Mouse (Mus musculus) heart, adult 11 months (tissue): ENCODE results near the gene C9orf72.

Experiments
- DNase-seq: peaks from one replicate; pipeline ENCODE4 v3.0.0; 2022

Gene C9orf72

GRCm38 (mm10) chr4:35175566-35175965 lies 50.4 kb downstream of the C9orf72 start:
- DNase-seq = peak; percentile 16

DNA sequence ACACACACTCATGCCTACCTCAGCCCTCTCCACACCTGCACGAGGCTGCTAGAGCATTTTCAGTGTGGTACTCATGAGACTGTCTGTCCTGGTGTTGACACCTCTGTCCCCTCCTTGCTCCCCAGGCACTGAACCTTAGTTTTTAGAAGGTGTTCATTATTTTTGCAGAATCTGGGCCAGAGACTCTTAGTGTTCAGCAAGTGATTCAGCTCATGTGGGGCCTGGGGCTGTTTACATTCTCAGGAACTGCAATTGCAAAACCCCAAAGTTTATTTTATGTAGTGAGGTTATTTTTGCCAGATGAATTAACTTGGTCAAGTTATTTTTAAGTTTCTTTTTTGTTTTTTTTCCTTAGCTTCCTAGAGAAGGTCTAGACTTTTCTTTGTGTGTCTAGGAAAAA lies 52.4 kb downstream of the C9orf72 start:
- no peak for DNase-seq

GRCm38 (mm10) chr4:35172471-35172870 lies 53.5 kb downstream of the C9orf72 start:
- DNase-seq = no peak

DNA sequence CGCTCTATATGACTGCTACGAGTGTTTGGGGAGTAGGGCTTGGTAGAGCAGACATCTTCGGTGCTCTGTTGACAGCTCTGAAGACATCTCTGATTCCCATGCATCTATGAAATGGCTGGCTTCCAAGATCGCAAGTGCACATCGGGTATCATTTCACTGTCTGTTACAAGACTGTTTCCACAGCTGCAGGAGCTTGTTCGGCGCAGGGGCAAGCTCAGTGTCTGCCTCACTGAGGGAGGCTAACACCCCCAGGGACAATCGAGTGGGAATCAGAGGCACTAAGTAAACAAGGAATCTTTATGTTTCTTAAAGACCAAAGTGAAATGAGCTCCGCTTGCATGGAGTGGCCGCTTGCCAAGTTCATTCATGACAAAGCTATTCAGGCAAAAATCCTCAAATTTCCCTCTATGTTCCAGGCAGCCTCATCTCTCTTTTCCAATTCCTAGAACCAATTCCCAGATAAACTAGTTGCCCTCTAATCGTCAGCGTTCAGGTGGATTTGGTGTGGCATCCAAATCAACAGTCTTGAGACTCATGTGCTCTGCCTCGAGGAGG lies 56.3 kb downstream of the C9orf72 start:
- DNase-seq = no peak

DNA sequence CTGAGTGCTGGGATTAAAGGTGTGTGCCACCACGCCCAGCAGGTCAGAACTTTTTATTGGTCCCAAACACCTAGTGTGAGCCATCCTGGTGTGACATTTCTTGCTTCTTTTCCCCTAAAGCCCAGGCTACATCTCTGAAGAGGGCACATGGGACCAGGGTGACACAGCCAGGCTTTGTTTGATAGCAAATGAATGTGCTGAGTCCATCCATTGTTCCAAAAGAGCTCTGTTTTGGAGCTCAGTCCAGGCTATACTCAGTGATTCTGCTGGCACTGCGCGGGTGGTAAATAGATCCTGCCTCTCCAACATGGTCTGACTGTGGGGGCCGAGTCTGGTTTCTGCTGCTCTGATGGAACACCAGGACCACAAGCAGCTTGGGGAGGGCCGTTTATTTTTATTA lies 58.1 kb downstream of the C9orf72 start:
- DNase-seq = no peak

DNA sequence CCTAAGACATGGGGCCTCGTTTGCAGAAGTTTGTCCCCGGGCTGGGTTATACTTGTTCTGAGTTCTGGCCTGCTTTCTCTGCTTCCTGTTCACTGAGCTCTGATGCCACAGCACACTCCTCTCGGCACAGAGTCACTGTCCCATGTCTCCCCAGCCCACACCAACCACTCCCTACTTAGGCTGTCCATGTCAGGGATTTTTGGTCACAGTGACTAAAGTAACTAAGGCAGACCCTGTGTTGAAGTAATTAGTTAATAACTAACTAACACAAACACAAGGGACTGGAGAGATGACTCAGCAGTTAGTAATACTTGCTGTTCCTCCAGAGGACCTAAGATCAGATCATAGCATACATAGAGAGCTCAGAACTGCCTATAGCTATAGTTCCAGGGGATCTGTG lies 60.0 kb downstream of the C9orf72 start:
- no peak for DNase-seq

- DNase-seq = peak; percentile 90
These were observed 60.7 kb downstream of the C9orf72 start for GRCm38 (mm10) chr4:35165275-35165674.

DNA sequence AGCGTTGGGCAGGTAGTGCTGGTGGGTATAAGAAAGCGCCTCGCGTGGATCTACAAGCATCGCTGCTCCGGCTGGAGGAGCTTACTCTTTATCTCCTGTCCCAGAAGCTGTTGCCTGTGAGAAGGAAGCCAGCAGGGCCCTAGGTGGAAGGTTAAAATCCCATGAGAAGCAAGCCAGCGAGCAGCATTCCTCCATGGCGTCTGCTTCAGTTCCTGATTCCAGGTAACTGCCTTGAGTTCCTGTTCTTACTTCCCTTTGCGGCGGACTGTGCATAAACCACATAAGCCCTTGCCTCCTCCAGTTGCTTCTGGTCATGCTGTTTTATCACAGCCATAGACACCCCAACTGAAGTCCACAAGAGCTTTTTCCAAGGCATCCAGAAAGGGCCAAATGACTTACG lies 68.2 kb downstream of the C9orf72 start:
- peak; percentile 84 for DNase-seq

GRCm38 (mm10) chr4:35156751-35157611 lies 69.0 kb downstream of the C9orf72 start, which contains the start of gene Mob3b:
Gene Mob3b, minus strand, starts transcription at chr4:35157484.
- peak; percentile 98 for DNase-seq

GRCm38 (mm10) chr4:35156149-35156611 lies 69.8 kb downstream of the C9orf72 start:
- DNase-seq = peak; percentile 97

DNA sequence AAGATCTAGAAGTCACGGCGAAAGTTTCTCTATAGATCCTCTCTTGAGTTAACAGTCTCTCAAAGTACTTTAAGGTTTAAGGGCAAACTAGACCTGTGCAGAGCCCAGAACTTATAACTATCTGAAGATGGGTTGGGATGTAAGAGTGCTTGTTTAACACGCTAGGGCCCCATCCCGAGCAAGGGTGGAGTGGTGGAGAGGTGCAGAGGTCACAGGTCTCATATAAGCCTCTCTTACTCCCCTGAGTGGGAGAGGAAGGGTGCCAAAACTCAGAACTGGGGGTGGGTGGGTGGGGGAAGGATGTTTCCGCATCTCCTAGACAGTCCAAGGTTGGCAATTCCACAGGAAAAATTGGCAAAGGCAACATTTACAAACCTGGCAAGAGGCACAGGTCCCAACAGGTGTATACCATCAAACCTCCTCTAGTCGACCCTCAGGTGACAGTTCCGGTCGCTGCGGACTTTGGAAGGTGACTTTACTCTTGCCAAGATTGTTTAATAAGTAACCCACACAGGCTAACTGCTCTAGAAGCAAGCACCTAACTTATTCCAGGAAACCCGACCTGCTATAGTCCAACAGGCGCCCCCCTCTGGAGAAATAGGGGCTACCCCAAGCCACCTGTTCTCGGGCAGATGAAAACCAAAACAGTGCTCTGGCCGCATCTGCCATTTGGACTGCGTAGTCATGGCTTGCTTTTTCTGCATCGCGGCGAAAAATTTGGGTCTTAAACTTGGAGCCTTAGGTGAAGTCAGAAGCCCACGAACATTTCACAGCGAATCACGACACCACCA lies 70.6 kb downstream of the C9orf72 start:
- peak; percentile 91 for DNase-seq

DNA sequence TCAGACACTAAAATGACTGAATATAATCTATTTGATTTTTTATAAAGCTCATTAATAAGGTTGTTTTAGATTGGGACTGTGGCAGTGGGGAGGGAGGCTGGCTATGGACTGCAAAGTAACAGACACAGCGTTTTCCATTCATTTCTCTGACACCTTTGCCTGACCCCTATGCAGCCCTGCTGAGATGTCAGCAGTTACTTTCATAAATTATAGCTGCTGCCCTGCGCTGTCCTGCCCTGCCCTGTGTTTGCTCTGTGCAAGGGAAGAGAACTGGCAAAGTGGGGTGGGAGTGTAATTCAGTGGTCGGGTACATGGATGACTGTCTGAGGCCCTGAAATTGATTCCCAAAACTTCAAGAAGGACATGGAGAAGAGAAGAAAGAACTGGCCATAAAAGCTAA lies 71.9 kb downstream of the C9orf72 start:
- peak; percentile 81 for DNase-seq

GRCm38 (mm10) chr4:35151756-35152155 lies 74.2 kb downstream of the C9orf72 start, which contains the start of gene Ifnk:
Gene Ifnk, plus strand, starts transcription at chr4:35152056.
- DNase-seq = peak; percentile 31

- no peak for DNase-seq
These were observed 75.3 kb downstream of the C9orf72 start for GRCm38 (mm10) chr4:35150706-35151105.

DNA sequence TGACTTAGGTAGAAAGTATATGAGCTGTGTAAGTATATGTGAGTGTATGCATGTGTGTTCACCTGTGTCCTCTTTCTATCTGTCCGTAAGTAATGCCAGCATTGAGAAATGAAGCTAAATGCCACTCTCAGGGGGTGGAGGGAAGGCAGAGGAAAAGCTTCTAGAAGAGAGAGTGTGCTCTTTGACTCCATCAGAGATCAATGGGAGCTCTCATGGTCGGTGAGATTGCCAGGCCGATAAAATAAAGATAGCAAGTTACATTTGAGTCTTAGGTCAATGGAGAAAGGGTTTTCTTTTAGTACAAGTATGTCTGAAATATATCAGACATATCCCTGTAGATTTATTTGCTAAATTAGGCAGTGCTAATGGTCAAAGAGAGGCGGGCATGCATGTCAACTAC lies 77.6 kb downstream of the C9orf72 start:
- no peak for DNase-seq

DNA sequence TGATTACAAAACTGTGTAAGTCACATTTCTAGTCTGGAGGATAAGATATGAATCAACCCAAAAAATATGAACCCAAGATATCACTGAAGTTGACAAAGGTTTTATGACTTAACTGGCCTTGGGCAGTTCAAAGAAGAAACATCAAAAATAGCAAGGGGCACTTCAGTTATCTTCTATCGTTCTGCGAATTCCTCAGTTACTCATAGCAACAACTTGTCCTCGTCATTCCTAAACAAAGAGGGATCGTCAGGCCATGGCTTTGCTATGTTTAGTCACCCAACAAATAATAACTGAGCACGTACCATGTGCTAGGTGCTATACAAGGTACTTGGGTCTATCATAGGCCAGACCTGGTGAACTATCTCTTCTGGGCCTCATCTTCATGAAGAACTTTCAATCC lies 79.4 kb downstream of the C9orf72 start:
- DNase-seq = no peak

DNA sequence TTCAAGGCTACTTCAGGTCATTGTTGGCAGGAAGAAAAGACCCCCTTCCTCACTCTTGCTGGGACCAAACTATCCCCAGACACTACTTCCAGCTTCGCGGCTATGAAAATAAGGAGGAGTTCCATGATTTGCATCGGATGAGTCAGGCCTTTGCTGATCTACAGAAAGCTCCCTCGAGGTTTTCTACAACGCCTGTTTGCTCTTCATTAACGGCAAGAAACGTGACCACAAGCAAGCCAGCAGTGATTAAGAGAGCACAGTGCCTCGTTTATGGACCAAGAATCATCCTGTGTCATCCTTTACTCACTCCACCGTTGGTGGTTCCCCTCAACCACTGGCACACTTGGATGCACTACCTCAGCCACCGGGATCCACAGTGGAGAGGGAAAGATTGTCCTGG lies 80.2 kb downstream of the C9orf72 start:
- DNase-seq = peak; percentile 69

DNA sequence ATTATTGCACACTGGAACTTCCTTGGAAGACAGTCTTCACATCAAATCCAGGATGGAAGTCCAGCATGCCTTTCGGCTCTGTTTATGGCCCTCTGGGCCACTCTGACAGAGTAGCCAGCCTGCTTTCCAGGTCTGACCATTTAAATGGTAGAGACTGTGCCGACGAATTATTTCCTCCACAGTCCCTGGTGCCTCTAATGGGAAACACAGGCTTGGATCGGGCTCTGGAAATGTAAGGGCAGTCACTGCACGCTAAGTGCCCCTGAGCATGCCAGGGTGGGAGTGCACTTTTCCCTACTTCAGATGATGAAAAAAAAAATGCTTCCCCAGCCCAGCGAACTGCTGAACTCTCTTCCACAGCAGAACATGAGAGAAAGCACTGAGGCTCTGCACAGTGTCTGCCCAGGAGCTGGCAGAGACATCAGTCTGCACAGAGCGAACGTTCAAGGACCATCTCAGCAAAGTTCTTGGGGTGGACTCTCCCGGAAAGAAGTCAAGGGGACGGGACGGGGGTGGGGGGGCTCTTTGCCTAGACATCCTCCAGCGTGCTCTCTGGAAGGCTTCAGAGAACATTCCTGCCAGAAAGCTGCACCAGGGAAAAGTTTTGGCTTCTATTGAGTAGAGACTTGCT lies 82.4 kb downstream of the C9orf72 start:
- peak; percentile 82 for DNase-seq
